Mouse (Mus musculus): ENCODE results near the gene Arpc5l.

Arpc5l gene

DNA sequence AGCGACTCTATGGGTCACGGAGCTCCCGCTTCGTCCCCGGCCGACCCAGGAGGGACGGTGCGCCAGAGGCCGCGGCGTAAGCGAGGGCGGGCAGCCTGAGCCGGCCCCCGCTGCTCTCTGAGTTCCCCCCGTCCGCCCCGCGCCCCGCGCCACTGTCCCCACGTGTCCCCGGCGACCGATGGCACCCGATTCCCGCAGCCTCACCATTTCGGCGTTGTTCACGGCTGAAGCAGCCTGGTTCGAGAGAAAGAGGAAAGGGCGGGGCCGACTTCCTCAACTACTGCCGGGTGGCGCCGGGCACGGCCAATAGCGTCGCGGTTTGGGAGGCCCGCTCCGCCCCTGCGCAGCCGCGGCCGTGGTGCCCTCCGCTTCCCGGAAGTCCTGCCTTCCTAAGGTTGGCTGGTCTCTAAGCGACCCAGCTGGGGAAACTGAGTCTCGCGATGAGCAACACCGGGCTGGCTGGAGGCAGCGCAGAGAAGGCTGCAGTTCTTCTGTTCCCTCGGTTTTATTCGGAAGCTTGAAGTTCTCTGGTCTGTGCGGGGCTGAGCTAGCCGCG is at the start of gene Arpc5l:
Gene Arpc5l, plus strand, starts transcription at position 469 of the 556 bp plus-strand sequence.
- DNase-seq (ENCODE audit: low read depth, low spot score), result peak; percentile 95

DNA sequence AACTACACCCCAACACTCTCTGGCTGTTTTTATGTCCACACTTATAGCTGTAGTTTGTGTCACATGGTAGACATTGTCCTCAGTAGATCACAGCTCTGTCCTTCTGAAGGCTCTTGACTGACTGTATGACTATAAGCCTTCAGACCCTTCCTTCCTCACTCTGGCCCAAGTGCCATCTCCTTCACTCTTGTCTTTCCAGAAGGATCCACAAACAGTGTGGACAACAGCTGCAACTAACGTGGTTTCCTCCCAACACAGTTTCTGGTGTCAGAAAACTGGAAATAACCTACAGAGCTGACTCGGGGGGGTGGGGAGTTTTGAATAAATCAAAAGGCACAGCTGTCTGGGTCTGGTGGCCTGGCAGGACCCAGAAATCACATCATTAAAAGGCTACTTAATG is 49.1 kb upstream of the Arpc5l start:
- DNase-seq (ENCODE audit: low read depth, low spot score), result no peak

DNA sequence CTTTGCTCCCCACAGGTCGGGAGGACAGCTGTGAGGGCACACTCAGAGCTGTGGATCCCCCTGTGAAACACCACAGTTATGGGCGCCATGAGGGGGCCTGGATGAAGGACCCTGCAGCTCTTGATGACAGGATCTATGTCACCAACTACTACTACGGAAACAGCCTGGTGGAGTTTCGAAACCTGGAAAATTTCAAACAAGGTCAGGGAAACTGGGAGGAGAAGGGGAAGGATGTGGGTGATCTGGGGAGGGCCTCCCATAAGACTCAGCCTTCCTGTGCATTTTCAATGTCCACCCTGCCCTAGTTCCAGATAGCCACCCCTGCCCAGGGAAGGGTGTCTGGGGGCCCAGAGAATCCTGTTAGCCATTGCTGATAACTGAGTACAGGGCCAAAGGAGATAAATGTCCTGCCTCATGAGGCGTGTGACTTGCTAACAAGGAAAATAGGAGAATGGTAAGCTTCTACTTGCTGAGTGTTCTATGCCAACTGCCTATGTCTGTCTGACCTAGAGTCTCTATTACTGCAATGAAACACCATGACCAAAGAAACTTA is 47.4 kb upstream of the Arpc5l start:
- no peak for DNase-seq (ENCODE audit: low read depth, low spot score)

DNA sequence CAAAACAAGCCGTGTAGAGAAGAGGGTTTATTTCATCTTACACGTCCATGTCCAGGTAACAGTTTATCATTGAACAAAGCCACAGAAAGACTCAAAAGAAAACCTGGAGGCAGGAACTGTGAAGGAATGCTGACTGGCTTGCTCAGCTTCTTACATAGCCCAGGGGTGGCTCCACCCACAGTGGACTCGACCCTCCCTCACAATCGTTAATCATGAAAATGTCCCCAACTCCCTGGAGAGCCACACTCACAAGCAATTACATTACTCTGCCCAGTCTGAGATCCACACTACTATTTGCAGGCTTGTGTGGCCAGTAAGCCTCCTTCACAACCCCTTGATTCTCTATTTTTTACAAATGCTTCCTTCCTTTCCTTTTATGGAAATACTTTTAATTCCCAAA is 41.0 kb upstream of the Arpc5l start:
- DNase-seq (ENCODE audit: low read depth, low spot score), result no peak

DNA sequence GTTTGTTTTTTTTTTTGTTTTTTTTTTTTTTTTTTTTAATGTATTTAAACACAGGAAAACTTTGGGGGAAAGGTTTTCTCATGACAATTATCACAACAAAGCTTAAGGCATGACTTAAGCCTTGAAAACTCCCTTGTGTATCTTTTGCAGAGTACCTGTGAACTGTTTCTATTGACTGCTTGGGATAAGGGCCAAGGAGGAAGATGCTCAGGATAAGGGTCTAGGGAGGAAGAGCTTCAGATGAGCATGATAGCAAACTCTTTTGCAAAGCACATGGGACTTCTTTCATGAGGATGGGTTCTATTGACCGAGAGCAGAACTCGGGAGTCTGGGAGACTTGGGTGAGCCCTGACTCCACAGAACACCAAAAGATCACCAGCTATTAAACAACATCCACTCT is 35.5 kb upstream of the Arpc5l start:
- no peak for DNase-seq (ENCODE audit: low read depth, low spot score)

DNA sequence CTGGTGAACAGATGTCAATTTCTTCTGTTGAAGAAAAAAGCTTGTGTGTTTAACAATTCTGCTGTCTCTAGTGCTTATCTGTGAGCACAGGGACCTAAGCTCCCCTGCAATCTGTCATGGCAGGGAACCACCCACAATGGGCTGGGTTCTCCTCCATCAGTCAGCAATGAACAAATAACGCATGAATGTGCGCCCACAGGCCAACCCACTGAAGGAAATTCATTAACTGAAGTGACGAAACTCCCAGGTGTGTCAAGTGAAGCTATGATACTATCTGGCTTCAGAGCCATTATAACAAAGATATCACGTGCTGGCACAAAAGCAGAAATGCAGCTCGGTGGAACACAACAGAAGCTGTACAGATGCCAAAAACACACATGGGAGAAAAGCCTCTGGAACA is 35.1 kb upstream of the Arpc5l start:
- no peak for DNase-seq (ENCODE audit: low read depth, low spot score)

DNA sequence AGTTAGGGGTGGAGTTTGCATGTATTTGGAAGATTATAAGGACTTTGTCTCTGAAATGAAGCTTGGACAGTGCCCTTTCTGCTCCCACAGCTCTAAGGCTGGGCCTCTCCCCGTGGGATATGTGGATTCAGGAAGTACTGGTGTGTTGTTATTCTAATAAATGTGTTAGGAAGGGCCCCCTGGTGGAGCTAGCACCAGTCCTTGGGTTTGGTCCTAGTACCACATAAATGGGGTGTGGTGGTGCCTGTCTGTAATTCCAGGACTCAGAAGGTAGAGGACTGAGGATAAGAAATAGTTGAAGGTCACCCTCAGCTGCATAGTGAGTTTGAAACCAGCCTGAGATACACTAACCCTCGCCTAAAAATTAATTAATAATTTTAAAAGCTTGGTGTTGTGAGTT is 31.9 kb upstream of the Arpc5l start:
- peak; percentile 48 for DNase-seq (ENCODE audit: low read depth, low spot score)

DNA sequence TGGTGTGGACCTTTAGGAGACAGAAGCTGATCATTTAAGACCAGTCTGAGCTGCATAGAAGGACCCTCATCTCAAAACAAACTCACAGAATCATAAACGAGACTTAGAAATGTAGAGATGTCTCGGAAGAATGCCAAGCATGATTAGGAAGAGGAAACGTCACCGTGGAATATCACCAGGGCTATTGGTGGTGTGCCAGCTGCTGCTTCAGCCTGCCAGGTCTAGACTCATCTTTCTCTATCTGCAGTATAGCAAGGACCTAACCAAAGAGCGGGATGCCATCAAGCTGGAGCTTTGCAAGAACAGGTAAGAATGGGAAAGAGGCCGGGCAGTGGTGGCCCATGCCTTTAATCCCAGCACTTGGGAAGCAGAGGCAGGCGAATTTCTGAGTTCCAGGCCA is 31.4 kb upstream of the Arpc5l start:
- no peak for DNase-seq (ENCODE audit: low read depth, low spot score)

DNA sequence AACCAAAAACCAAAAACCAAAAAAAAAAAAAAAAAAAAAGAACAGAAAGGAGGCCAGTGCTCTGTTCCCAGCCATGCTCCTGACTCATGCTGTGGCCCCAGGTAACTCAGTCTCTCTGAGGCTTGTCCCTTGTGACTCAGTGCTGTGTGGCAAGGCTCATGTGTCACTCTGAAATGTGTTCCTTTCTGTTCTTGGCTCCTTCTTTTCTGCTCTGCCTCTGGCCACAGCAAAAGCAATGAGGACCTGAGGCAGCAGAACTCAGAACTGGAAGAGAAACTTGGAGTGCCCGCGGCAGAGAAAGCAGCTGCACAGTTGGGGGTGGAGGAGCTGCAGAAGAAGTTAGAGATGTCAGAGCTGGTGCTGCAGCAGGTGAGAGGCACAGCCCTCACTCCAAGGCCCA is 31.0 kb upstream of the Arpc5l start:
- peak; percentile 66 for DNase-seq (ENCODE audit: low read depth, low spot score)

DNA sequence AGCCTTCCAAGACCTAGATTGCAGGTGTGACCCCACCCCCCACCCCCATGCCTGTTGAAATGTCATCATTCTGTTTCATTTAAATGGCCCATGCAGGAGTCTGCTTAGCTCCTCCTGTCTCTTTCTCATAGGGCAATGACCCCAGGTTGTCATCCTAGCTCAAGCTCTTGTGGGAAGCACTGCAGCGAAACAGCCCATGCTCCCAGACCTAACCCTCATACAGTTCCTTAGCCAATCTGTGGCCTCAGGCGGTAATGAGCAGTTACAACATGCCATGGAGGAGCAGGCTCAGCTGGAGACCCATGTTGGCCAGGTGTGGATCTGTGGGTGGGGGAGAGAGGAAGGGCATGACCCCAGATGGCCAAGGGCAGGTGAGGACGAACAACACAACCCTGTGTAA is 30.0 kb upstream of the Arpc5l start:
- DNase-seq (ENCODE audit: low read depth, low spot score), result no peak

DNA sequence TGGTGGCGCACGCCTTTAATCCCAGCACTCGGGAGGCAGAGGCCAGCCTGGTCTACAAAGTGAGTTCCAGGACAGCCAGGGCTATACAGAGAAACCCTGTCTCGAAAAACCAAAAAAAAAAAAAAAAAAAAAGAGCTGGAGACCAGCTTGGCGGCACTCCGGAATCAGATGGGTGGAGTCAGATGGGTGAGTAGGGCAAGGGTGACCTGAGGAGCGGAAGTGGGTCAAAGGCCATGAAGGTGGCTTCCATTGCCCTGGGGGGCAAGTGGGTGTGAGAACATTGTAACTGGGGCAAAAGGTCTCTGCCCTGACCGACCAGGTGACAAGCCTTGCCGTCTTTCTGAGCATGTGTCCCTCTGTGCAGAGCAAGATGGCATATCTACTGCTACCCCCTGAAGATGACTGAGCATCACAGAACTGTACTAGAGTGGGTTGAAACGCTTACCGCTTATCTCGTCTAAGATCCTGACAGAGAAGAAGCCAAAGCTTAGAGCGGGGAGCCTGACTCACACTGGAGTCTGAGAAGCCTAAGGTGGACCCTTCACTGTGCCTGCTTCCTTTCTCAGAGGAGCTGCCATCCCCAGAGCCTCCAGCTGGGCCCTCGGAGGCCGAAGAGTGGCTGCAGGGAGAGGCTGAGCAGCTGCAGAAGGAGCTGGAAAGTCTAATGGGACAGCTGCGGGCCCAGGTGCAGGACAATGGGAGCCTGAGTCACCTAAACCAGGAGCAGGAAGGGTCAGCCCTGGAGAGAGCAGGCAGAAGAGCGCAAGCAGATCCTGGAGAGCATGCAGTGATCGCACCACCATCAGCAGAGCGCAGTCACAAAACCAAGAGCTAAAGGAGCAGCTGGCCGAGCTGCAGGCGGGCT is 29.0 kb upstream of the Arpc5l start:
- DNase-seq (ENCODE audit: low read depth, low spot score), result no peak

DNA sequence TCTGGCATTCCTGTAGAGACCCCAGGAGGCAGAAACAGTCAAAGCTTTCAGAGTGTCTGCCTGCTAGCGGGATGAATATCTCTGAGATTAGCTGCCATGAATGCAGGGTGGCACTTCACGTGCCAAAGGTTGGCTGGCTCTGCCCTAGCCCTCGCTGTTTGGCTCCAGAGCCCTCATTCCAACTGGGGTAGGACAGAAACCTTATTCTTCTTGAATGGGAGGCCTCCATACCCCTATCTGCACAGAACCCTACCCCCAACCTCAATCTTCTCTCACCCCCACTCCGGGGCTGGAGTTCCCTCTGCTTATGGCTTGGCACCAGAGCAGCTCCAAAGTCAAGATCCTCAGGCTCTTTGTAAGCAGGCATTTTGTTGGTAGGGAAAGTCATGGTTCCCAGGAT is 27.3 kb upstream of the Arpc5l start:
- no peak for DNase-seq (ENCODE audit: low read depth, low spot score)

DNA sequence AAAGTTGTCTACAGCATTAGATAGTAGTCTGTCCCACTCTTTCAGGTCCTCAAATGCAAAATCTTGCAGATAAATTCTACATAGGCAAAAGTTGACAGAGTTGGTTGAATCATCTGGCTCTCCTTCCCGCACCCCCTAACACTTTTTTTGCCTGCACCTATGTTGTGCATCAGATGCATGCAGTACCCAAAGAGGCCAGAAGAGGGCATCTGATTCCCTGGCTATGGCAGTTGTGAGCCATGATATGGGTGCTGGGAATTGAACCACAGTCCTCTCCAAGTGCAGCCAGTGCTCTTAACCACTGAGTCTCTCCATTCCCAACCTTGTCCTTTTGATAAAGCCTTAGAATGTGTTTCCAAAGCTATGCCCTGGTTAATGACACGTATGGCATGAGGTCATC is 21.7 kb upstream of the Arpc5l start:
- DNase-seq (ENCODE audit: low read depth, low spot score), result no peak

DNA sequence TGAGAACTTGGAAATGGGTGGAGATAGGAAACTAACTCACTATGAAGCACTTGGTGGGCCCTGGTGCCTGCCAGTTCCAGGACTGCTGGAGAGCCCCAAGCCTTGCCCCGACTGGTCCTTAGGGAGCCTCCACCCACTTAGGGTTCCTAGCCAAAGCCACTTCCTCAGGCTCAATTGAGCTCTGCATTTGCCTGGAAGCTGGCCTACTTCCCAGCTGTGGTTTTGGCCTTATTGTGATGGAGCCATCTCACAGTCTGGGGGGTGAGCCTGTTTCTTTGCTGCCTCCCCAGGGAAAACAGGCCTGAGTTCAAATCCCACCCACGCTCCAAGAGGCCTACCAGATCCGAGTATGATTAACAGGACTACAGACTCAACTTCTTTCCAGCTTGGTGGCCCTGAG is 18.6 kb upstream of the Arpc5l start:
- DNase-seq (ENCODE audit: low read depth, low spot score), result peak; percentile 99

DNA sequence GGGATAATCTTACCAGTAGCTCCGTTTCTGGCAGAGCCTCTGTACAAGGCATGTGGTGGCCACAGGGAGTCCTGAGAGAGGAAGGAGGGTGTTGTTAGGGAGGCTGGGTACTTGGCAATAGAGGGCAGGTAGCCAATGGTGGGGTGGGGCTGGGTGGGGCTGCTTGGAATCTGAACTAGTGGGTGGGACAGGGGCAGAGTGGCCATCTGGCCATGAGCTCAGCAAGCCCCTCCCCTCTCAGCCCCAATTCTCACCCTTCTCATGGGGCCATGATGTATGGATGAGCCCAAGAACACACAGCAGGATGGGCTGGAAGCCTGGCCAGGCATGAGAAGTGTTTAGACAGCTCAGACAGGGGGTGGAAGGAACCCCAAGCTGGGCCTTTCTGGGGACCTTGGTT is 17.8 kb upstream of the Arpc5l start:
- DNase-seq (ENCODE audit: low read depth, low spot score), result peak; percentile 75

DNA sequence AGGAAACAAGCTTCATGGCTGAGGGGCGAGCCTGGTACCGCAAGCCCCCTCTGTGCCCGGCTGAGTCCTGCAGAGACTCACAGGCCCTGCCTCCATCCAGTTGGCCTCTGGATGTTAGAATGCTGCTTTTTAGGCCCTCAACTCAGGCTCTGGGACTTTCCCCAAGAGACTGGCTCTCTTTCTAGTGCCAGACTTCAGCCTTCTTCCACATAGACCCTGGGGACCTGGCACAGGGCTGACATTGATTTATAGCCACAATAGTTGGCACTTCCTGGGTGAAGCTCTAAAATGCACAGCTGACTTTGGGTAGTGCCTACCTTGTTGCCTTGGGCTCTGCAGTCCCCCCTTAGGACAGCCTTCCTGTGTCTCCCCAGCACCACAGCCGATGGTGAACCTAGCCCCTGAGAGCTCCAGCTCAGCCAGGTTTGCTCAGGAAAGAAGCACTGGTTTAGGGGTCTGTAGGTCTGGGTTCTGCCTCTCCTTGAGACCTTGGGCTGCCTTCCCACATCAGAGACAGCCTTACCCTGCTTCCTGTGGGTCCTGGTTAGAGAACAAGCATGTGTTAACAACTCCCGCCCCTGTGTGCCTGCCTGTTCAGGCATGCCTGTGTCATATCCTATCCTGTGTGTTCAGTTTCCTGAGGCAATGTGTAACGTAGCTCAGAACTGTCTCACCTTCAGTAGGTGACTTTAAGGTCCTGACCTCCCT is 17.2 kb upstream of the Arpc5l start:
- peak; percentile 57 for DNase-seq (ENCODE audit: low read depth, low spot score)

DNA sequence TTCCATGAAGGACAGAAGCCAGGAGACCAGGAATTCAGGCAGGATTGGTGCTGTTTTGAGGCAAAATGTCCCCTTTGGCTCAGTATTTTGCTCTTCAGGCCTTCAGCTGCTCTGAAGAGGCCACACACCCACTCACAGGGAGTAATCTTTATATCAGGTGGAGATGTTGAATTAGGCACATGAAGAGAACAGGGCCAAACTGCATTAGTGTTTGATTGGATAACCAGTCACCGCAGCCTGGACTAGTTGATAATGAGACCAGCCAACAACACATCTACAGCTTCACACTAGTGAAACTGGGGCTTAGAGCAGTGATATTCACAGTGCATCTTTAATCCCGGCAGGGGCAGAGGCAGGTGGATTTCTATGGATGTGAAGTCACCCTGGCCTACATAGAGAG is 16.2 kb upstream of the Arpc5l start:
- DNase-seq (ENCODE audit: low read depth, low spot score), result no peak

DNA sequence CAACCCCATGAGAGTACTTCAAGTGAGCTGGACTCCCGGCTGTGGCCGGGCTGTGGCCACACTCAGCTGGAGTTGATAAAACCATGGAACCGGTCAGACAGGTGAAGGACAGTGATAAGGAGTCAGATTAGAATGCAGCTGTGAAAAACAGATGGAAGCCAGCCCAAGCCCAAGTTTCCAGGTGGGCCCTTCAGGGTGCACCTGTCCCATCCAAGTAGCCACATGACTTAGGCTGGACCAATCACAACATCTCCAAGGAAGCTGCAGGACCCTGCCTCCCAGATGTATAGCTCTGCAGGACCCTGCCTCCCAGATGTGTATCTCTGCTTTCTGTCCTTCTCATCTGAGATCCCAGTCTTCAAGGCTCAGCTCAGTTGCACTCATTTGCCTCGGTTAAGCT is 13.1 kb upstream of the Arpc5l start:
- DNase-seq (ENCODE audit: low read depth, low spot score), result no peak

DNA sequence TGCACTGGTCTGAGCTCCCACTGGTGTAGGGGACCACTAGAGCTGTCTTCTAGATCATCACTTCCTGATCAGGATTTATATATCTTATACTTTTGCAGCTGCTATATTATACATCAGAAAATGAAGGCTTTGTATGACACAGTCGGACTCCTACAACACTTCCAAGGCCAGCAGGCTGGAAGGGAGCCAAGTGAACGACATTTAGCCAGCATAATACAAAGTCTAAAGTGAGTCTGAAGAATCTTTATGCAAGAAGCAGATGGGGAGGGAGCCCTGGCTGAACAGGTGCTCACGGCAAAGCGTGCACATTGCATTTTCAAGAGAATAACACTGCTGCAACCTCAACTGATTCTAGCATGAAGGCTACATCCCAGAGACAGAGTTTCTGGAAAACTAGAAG is 12.7 kb upstream of the Arpc5l start:
- DNase-seq (ENCODE audit: low read depth, low spot score), result no peak

DNA sequence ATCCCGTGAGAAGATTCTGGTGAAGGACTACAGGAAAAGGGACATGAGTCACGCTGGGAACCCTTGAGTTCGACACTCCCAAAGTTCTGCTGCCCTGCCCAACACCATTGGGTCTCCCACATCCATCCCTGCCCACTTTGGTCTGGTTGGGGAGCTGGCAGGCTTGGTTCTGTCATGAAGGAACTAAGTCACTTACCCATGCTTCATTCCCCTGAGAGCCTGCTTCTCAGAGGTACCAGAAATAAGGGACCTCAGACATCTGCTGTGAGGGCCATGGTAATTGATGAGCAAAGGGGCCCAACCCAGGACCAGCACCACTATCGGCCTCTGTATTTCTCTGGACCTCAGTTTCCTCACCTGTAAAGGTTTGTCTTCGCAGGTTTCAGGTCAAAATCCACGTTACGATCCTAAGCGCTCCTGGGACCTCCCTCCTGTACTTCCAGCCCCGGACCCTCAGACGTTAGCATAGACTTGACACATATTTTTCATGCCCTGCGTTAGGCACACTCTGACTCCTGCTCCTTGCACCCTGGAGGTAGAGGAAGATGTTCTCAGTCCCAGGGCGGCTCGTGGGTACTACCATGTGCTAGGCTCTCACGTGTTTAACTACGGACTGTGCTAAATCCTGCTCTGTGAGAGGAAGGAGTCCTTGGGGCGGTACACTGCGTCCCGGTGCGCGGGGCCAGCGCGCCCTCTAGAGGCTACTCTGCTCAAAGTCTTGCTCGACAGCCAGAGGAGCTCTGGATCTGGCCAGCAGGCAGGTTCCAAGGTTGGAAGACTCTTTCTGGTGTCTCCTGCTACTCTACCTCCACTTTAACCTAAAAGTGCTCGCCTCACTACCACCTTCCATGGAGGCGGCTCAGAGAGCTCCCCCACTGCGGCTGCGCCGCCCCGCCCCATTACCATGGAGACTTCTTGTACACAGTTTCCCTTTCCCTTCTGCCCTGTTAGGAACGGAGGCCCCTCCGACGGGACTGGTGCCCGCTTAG is 7.5 kb upstream of the Arpc5l start, which contains the start of gene Wdr38:
Gene Wdr38, plus strand, starts transcription at position 91 of the 989 bp plus-strand sequence.
- DNase-seq (ENCODE audit: low read depth, low spot score), result peak; percentile 93

DNA sequence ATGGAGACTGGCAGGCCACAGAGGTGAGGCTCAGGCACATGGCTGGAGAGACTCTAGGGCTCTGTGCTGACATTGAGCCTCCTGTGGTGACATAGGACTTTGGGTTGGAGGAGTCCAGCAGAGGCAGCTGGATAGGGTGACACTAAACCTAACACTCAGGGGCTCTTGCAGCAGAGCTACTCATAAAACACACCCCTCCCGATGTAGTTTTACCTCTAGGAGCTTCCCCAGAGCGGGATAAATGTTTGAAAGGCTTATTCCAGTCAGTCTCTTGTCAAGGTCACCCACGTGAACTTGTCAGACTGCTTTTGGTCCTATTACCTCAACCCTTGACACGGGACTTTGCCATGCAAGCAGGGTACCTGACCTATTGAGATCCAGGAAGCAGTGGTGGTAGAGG is 5.8 kb upstream of the Arpc5l start:
- DNase-seq (ENCODE audit: low read depth, low spot score), result no peak
